Mouse (Mus musculus): ENCODE data around the gene Trib2.

- TF ChIP-seq CTCF (IDR thresholded peaks at IDR 0.05; ENCODE audit: low read depth, low read length) (no peak), POLR2A (IDR thresholded peaks at IDR 0.05; ENCODE audit: extremely low read depth, insufficient read depth, low read length) (no peak)
Observed at GRCm38 (mm10) chr12:15832674-15833052, 15.9 kb upstream of the Trib2 start.

All from liver, adult 2 months (tissue).